Mouse (Mus musculus) liver, embryonic 11.5 days (tissue): ENCODE measurements around the gene Dkkl1. TPM values are rescaled to one million over a fixed set of nuclear protein-coding genes. Genes with fewer than 3 reads are reported as not detected.
"Not testable (repeated sequence)": the region's sequence is repeated elsewhere in the genome, so short reads cannot be mapped to it uniquely, and the experiment has no call there.

Source experiments
- ATAC-seq: fragments of 200-750 bp; cut with Nextera tagmentation; replicated peaks from 2 replicates; pipeline ENCODE4 v1.8.0; 2017; ENCODE audit warnings: moderate number of reproducible peaks, mild to moderate bottlenecking, moderate TSS enrichment, moderate library complexity; ENCODE audit not compliant: low FRiP score
- DNase-seq: peaks from one replicate; pipeline ENCODE4 v3.0.0-alpha.2; 2017; ENCODE audit warnings: low spot score
- H3K27ac ChIP-seq: fragments of 300-500 bp; sonication (generic); 2 replicates; pipeline ENCODE4 v1.5.1; 2014; ENCODE audit warnings: mild to moderate bottlenecking, low read depth, low read length, control low read depth
- H3K27me3 ChIP-seq: fragments of 300-500 bp; sonication (generic); replicated peaks from 2 replicates; pipeline ENCODE4 v1.6.1; 2014; ENCODE audit warnings: low read length, mixed read lengths; ENCODE audit not compliant: control insufficient read depth, insufficient read depth
- H3K36me3 ChIP-seq: fragments of 300-500 bp; sonication (generic); 2 replicates; pipeline ENCODE4 v1.6.1; 2014; ENCODE audit warnings: mild to moderate bottlenecking, low read length, moderate library complexity, mixed read lengths; ENCODE audit not compliant: control insufficient read depth, insufficient read depth
- H3K4me1 ChIP-seq: fragments of 300-500 bp; sonication (generic); replicated peaks from 2 replicates; pipeline ENCODE4 v1.6.1; 2014; ENCODE audit warnings: low read length, mixed read lengths; ENCODE audit not compliant: control insufficient read depth, insufficient read depth
- H3K4me2 ChIP-seq: fragments of 300-500 bp; sonication (generic); 2 replicates; pipeline ENCODE4 v1.6.1; 2014; ENCODE audit warnings: mild to moderate bottlenecking, control low read depth, moderate library complexity
- H3K4me3 ChIP-seq: fragments of 300-500 bp; sonication (generic); 2 replicates; pipeline ENCODE4 v1.5.1; 2014; ENCODE audit warnings: low read depth, low read length, control low read depth
- H3K9ac ChIP-seq: fragments of 300-500 bp; sonication (generic); 2 replicates; pipeline ENCODE4 v1.6.1; 2014; ENCODE audit warnings: low read depth, low read length, control low read depth
- H3K9me3 ChIP-seq: fragments of 300-500 bp; sonication (generic); 2 replicates; pipeline ENCODE4 v1.6.1; 2016; ENCODE audit warnings: low read length, inconsistent platforms, mixed read lengths; ENCODE audit not compliant: control insufficient read depth
- WGBS: fragments of 180-500 bp; shearing (Covaris S2); extraction: QIAGEN DNeasy Blood & Tissue Kit; methylation state at CpG from one replicate; pipeline ENCODE4 v1.1.7; 2014; 5-methylcytosine and 5-hydroxymethylcytosine counted together
- polyA plus RNA-seq: library from polyadenylated mRNA; unstranded; fragments of >200 nt; fragmentation: Nextera tagmentation; extraction: Ambion mirVana; gene quantifications from 2 replicates; pipeline ENCODE4 v1.2.1, GENCODE M21; 2014

Dkkl1 gene
- polyA plus RNA-seq, 1 experiment from 2014 or later = 2.8 TPM

- Histone ChIP-seq H3K4me3 (peak within 1 kb of the TSS; percentile 31), H3K4me1 (peaks cover 9% of the 10 kb centered on the region), H3K27ac (no peak within 1 kb of the TSS), H3K4me2 (peak within 1 kb of the TSS; percentile 62), H3K36me3 (no peaks in the 10 kb centered on the region), H3K9ac (no peak within 1 kb of the TSS), H3K27me3 (peaks cover 98% of the 10 kb centered on the region), H3K9me3 (no peaks in the 10 kb centered on the region)
- no peak for DNase-seq
- ATAC-seq = no peak
- 25% methylated on average over 20 of the region's 20 CpGs for WGBS
These were observed 31.0 kb downstream of the Dkkl1 start, which contains the start of gene Pth2 for GRCm38 (mm10) chr7:45180896-45181477. Pth2 (plus strand) TSS chr7:45180995.

GRCm38 (mm10) chr7:45179469-45179868 lies 32.5 kb downstream of the Dkkl1 start, which contains the start of gene Gfy:
Gfy (minus strand) TSS chr7:45179569.
- Histone ChIP-seq H3K4me2 (no peak within 1 kb of the TSS), H3K4me3 (no peak within 1 kb of the TSS), H3K9ac (no peak within 1 kb of the TSS), H3K4me1 (peaks cover 12% of the 10 kb centered on the region), H3K27ac (no peak within 1 kb of the TSS), H3K27me3 (peaks cover 98% of the 10 kb centered on the region), H3K9me3 (no peaks in the 10 kb centered on the region), H3K36me3 (no peaks in the 10 kb centered on the region)
- 29% methylated on average over 7 of the region's 7 CpGs for WGBS
- ATAC-seq (no peak), DNase-seq (no peak)

GRCm38 (mm10) chr7:45178550-45178949 lies 33.4 kb downstream of the Dkkl1 start:
- H3K9ac ChIP-seq = no peak overlapping the region
- H3K4me1 ChIP-seq = peaks cover 12% of the 10 kb centered on the region
- no peaks in the 10 kb centered on the region for H3K36me3 ChIP-seq
- WGBS = 22% methylated on average over 7 of the region's 7 CpGs
- no peak overlapping the region for H3K4me3 ChIP-seq
- DNase-seq = no peak
- no peak overlapping the region for H3K27ac ChIP-seq
- no peak for ATAC-seq
- H3K27me3 ChIP-seq = peaks cover 93% of the 10 kb centered on the region
- H3K9me3 ChIP-seq = no peaks in the 10 kb centered on the region
- H3K4me2 ChIP-seq = no peak overlapping the region

GRCm38 (mm10) chr7:45176356-45176755 lies 35.6 kb downstream of the Dkkl1 start:
- Histone ChIP-seq H3K36me3 (no peaks in the 10 kb centered on the region), H3K4me2 (no peak overlapping the region), H3K9me3 (0 out of 2 replicates have a peak, but pooled peaks cover under 1% of the 10 kb centered on the region), H3K4me3 (0 out of 2 replicates have a peak overlapping the region, but pooled peaks have one; percentile 12), H3K27me3 (peaks cover 83% of the 10 kb centered on the region), H3K9ac (no peak overlapping the region), H3K4me1 (0 out of 2 replicates have a peak, but pooled peaks cover 3% of the 10 kb centered on the region), H3K27ac (no peak overlapping the region)
- WGBS = 6% methylated on average over 31 of the region's 31 CpGs
- ATAC-seq (no peak), DNase-seq (no peak)

GRCm38 (mm10) chr7:45175929-45176328 lies 36.0 kb downstream of the Dkkl1 start:
- H3K27me3 ChIP-seq = peaks cover 80% of the 10 kb centered on the region
- no peak overlapping the region for H3K4me3 ChIP-seq
- ATAC-seq = no peak
- 0 out of 2 replicates have a peak, but pooled peaks cover 3% of the 10 kb centered on the region for H3K9me3 ChIP-seq
- no peak overlapping the region for H3K9ac ChIP-seq
- no peaks in the 10 kb centered on the region for H3K36me3 ChIP-seq
- H3K4me1 ChIP-seq = 0 out of 2 replicates have a peak, but pooled peaks cover 3% of the 10 kb centered on the region
- no peak overlapping the region for H3K27ac ChIP-seq
- DNase-seq = no peak
- WGBS = 4% methylated on average over 23 of the region's 23 CpGs
- no peak overlapping the region for H3K4me2 ChIP-seq

GRCm38 (mm10) chr7:45175398-45175797 lies 36.5 kb downstream of the Dkkl1 start:
- Histone ChIP-seq H3K27me3 (peaks cover 76% of the 10 kb centered on the region), H3K4me2 (no peak overlapping the region), H3K4me3 (no peak overlapping the region), H3K36me3 (no peaks in the 10 kb centered on the region), H3K27ac (no peak overlapping the region), H3K9ac (no peak overlapping the region), H3K4me1 (0 out of 2 replicates have a peak, but pooled peaks cover 3% of the 10 kb centered on the region), H3K9me3 (0 out of 2 replicates have a peak, but pooled peaks cover 3% of the 10 kb centered on the region)
- ATAC-seq (no peak), DNase-seq (no peak)
- WGBS = 5% methylated on average over 13 of the region's 13 CpGs

- no peak overlapping the region for H3K4me3 ChIP-seq
- peaks cover 70% of the 10 kb centered on the region for H3K27me3 ChIP-seq
- WGBS = 7% methylated on average over 29 of the region's 29 CpGs
- no peak overlapping the region for H3K27ac ChIP-seq
- no peaks in the 10 kb centered on the region for H3K36me3 ChIP-seq
- no peak overlapping the region for H3K9ac ChIP-seq
- ATAC-seq = no peak
- H3K9me3 ChIP-seq = peaks cover 8% of the 10 kb centered on the region
- 0 out of 2 replicates have a peak, but pooled peaks cover 3% of the 10 kb centered on the region for H3K4me1 ChIP-seq
- DNase-seq = no peak
- H3K4me2 ChIP-seq = no peak overlapping the region
These were observed 37.2 kb downstream of the Dkkl1 start for GRCm38 (mm10) chr7:45174567-45175280.

- H3K4me3 ChIP-seq, H3K9ac ChIP-seq, H3K4me2 ChIP-seq, H3K4me1 ChIP-seq, DNase-seq, ATAC-seq, H3K27ac ChIP-seq, H3K36me3 ChIP-seq: not testable (repeated sequence)
- H3K27me3 ChIP-seq = peaks cover 70% of the 10 kb centered on the region
- 42% methylated on average over 1 of the region's 1 CpGs for WGBS
- H3K9me3 ChIP-seq = peaks cover 16% of the 10 kb centered on the region
These were observed 38.2 kb downstream of the Dkkl1 start for GRCm38 (mm10) chr7:45173772-45174171.
